Mouse (Mus musculus) C2C12 (cell line): Measurements from ENCODE around the gene Ssc4d.

Experiments
- CEBPB ChIP-seq: IDR thresholded peaks from one replicate; pipeline ENCODE4 v1.6.1; 2011; ENCODE audit warnings: low read depth, mild to moderate bottlenecking, control low read depth, moderate library complexity
- CTCF ChIP-seq: IDR thresholded peaks from one replicate; pipeline ENCODE4 v1.5.1; 2011; ENCODE audit not compliant: control insufficient read depth, insufficient read depth, insufficient read length
- FOSL1 ChIP-seq: IDR thresholded peaks from one replicate; pipeline ENCODE4 v1.8.0; 2011; ENCODE audit warnings: mild to moderate bottlenecking, low read length; ENCODE audit not compliant: poor library complexity, insufficient read depth, severe bottlenecking
- MAX ChIP-seq: IDR thresholded peaks from one replicate; pipeline ENCODE4 v1.6.1; 2011; ENCODE audit warnings: mild to moderate bottlenecking, control low read depth
- MYOD1 ChIP-seq: IDR thresholded peaks from one replicate; pipeline ENCODE4 v1.6.1; 2011; ENCODE audit warnings: low read depth; ENCODE audit not compliant: control insufficient read depth, insufficient read length
- MYOG ChIP-seq: IDR thresholded peaks from one replicate; pipeline ENCODE4 v1.6.1; 2011; ENCODE audit not compliant: control insufficient read depth, insufficient read length; ENCODE audit errors: extremely low read depth
- USF1 ChIP-seq: IDR thresholded peaks from one replicate; pipeline ENCODE4 v1.6.1; 2011; ENCODE audit warnings: low read depth, mild to moderate bottlenecking, control low read depth, moderate library complexity

- TF ChIP-seq CTCF (no peak), CEBPB (no peak), USF1 (no peak), MAX (no peak), MYOD1 (no peak), FOSL1 (no peak), MYOG (no peak)
Measured at GRCm38 (mm10) chr5:135942710-135943109, 31.6 kb downstream of the Ssc4d start.
